Mouse (Mus musculus) thymus, adult 2 months (tissue): Measurements from ENCODE around the gene Mfsd4b1.

Experiments
- CTCF ChIP-seq: fragments of 200-500 bp; IDR thresholded peaks from 2 replicates; pipeline ENCODE4 v1.5.1; 2012; ENCODE audit warnings: mild to moderate bottlenecking, control low read depth, low read length, moderate library complexity, borderline replicate concordance; ENCODE audit not compliant: control insufficient read depth, poor library complexity, insufficient read depth; ENCODE audit errors: extremely low read depth
- POLR2A ChIP-seq: fragments of 200-500 bp; IDR thresholded peaks from 2 replicates; pipeline ENCODE4 v1.6.1; 2012; ENCODE audit warnings: mild to moderate bottlenecking, low read length, control low read depth, moderate library complexity; ENCODE audit not compliant: control insufficient read depth, poor library complexity, insufficient read depth; ENCODE audit errors: extremely low read depth

DNA sequence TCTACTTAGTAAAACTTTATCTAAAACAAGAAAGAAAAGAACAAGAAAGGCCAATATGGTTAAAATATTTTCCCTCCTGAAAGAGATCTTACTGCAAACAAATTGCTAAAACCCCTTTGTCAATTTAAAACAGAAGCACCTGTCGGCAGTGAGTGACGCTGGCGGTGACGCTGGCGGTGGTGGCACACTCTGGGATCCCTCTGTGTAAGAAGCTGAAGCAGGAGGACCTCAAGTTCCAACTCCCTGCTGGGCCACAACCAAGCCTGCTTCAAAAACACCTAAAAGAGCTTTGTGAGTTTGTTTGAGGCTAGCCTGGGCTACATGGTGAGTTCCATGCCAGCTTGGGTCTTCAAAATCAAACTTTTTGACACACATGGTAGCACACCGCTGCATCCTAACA lies 9.9 kb upstream of the Mfsd4b1 start:
- TF ChIP-seq CTCF (no peak), POLR2A (no peak)
